Mouse (Mus musculus) gastrocnemius, postnatal 4 days (tissue): Measurements from ENCODE around the gene Ifnl3. TPM values are rescaled to one million over a fixed set of nuclear protein-coding genes. Genes with fewer than 3 reads are reported as not detected.

Experiments used
- DNase-seq, 2 experiments: peaks; one replicate each; pipeline ENCODE4 v3.0.0; 2021 to 2022; ENCODE audit warnings: low spot score in 2 of 2, mixed read lengths in 2 of 2
- total RNA-seq, 2 experiments: library from RNA; stranded (reverse); gene quantifications; 2 replicates each; pipeline ENCODE4 v1.2.3; 2021

The Ifnl3 gene
- total RNA-seq, 2 experiments from 2014 or later, result not detected

GRCm38 (mm10) chr7:28546649-28547048 is 24.0 kb downstream of the Ifnl3 start:
- no peak for DNase-seq

- no peak for DNase-seq
These were observed 24.5 kb downstream of the Ifnl3 start, which contains the start of gene Nccrp1 for GRCm38 (mm10) chr7:28547154-28547553. TSS of gene Nccrp1 (minus strand) at chr7:28547254.

- no peak for DNase-seq
These were observed 25.0 kb downstream of the Ifnl3 start for GRCm38 (mm10) chr7:28547628-28548027.

- no peak for DNase-seq
These were observed 30.4 kb downstream of the Ifnl3 start for GRCm38 (mm10) chr7:28553076-28553475.

GRCm38 (mm10) chr7:28555939-28556535 is 33.4 kb downstream of the Ifnl3 start:
- DNase-seq, result no peak

GRCm38 (mm10) chr7:28557069-28557468 is 34.4 kb downstream of the Ifnl3 start:
- DNase-seq, result no peak

- no peak for DNase-seq
These were observed 35.1 kb downstream of the Ifnl3 start for GRCm38 (mm10) chr7:28557708-28558107.

- DNase-seq, result peak; percentile 55 to 75
These were observed 35.9 kb downstream of the Ifnl3 start for GRCm38 (mm10) chr7:28558486-28558885.

- no peak for DNase-seq
These were observed 38.2 kb downstream of the Ifnl3 start for GRCm38 (mm10) chr7:28560856-28561255.

- no peak for DNase-seq
These were observed 39.3 kb downstream of the Ifnl3 start for GRCm38 (mm10) chr7:28561967-28562366.

GRCm38 (mm10) chr7:28562371-28562770 is 39.7 kb downstream of the Ifnl3 start:
- DNase-seq, result no peak

- no peak for DNase-seq
These were observed 40.3 kb downstream of the Ifnl3 start for GRCm38 (mm10) chr7:28562951-28563350.

- no peak for DNase-seq
These were observed 42.8 kb downstream of the Ifnl3 start for GRCm38 (mm10) chr7:28565407-28565806.

GRCm38 (mm10) chr7:28567539-28567938 is 44.9 kb downstream of the Ifnl3 start:
- DNase-seq, result no peak

- DNase-seq, result peak in 1 of 2 experiments; percentile 55
These were observed 45.6 kb downstream of the Ifnl3 start for GRCm38 (mm10) chr7:28568253-28568652.

- DNase-seq, result no peak
These were observed 47.8 kb downstream of the Ifnl3 start for GRCm38 (mm10) chr7:28570291-28570981.

- no peak for DNase-seq
These were observed 48.5 kb downstream of the Ifnl3 start for GRCm38 (mm10) chr7:28570982-28571682.

- DNase-seq, result no peak
These were observed 50.1 kb downstream of the Ifnl3 start for GRCm38 (mm10) chr7:28572689-28573088.

- DNase-seq, result no peak
These were observed 50.6 kb downstream of the Ifnl3 start for GRCm38 (mm10) chr7:28573236-28573635.
